Mouse (Mus musculus) sigmoid colon, adult 10 weeks (tissue): ENCODE measurements around the gene Man1c1. TPM values are rescaled to one million over a fixed set of nuclear protein-coding genes. Genes with fewer than 3 reads are reported as not detected.

Experiments
- polyA plus RNA-seq: library from polyadenylated mRNA; stranded (reverse); fragments of 350-450 nt; fragmentation: Illumina TruSeq; extraction: RNeasy Lipid Tissue Mini Kit (QIAGEN cat#74804); gene quantifications from one replicate; pipeline ENCODE4 v1.2.3, GENCODE M21; 2014; ENCODE audit warnings: low read depth, low replicate concordance

Gene Man1c1
- polyA plus RNA-seq, result 1.7 TPM

DNA sequence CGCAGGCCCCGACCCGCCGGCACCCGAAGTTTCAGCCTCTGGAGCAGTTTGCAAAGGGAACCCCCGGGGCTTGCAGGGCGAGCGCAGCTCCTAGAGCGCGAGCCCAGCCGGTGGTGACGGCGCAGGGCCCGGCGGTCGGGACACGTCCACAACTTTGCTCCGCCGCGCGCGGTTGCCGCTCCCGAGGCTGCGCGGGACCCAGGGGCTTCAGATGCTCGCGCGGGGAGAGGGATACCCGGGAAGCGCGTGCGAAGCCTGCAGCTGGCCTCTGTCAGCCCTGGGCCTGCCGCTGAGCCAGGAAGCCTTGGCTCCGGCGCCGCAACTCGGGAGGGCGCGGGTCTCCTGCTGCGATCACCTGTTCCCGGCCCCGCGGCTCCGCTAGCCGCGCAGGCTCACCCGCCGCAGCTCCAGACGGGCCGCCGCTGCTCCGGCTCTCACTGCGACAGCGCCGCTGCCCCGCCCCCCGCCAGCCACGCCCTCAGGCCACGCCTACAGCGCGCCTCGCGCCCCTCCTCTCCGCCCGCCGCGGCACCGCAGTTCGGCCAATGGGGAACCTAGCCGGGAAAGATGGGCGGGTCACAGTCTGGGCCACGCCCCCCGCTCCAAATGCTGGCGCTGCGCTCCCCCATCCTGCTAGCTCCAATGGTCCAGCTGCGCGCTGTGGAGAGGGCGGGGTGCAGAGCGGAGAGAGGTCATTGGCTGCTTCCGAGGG lies at the start of gene Man1c1:
Man1c1 (minus strand) TSS at position 456 of the 712 bp plus-strand sequence.

DNA sequence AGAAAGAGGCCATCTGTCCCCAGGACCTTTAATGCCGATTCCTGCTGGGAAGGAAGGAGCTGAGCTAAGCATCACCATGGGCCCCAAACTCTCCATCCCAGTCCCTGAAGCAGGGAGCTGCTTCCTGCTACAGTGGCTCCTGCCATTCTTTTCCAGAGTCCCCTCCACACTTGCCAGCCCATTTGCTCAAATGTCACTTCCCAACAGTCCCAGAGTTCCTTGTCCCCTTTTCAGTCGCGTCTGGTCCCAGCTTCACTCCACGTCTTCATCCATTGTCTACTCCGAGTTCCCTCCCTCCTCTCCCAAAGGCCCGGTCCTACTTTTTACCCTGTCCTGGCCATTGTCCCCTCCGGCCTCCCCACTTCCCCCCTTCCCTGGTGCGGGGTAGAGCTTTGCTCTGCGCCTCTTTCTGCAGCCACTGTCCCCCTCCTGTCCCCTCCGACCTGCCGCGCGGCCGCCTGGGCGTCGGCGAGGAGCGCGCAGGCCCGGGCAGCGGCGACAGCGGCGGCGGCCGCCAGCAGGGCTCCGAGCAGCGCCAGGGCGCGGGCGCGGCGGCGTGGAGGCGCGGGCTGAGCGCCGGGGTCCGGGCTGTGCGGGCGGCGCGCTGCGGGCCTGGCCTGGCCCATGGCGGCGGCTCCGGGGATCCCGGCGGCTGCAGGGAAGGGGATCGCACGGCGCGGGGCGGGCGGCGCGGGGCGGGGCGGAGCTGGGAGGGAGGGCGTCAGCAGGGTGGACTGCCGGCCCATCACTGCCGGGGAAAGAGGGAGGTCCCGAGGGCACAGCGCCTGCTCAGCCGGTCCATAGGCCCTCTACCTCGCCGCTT lies 152.4 kb downstream of the Man1c1 start, which contains the start of gene Selenon:
Selenon (minus strand) TSS at position 673 of the 823 bp plus-strand sequence.

DNA sequence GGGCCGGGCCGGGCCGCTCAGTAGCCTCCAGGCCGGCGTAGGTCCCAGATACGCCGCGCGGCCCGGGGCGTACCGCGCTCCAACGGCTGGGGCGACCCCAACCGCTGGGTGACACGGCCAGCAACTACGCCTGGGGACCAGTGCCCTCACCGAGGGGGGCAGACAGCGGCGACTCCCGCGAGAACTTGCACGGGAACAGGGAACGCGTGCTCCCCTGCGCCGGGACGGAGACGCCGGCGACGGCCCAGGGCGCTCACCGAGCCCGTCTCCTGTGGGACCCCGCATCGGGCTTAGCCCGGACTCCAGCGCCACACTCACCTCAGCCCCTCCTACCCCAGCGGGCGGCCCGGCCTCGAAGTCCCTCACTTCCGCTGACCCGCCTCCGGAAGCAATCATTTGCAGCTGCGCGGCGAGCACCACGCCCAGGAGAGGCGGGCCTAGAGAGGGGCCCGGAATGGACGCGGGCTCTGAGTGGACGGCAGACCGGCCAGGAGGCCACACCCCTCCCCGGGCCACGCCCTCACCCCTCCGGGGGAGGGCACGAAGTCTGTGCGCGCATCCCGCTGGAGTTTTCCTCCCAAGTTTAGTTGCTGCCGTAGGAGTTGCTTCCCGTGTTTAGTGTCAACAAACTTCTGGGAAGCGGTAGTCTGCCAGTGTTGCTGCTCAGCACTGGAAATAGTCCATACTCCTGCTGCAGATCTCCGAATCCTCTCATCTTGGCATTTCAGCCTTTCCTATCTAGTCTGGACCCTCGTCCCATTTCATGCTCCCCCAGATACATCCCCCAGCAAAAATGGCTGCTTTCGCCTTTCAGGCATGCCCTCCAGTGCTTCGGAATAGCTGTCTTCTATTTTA lies 168.9 kb downstream of the Man1c1 start, which contains the start of gene Mtfr1l:
Mtfr1l (minus strand) TSS at position 456 of the 855 bp plus-strand sequence.

Other genes starting within 250 kb of the Man1c1 start
- gene Stmn1, start 236.0 kb downstream of the Man1c1 start, polyA plus RNA-seq, result 90.8 TPM
- gene Paqr7, start 207.6 kb downstream of the Man1c1 start, polyA plus RNA-seq, result 1.5 TPM
- gene Aunip, start 193.3 kb downstream of the Man1c1 start, polyA plus RNA-seq, result 0.95 TPM
- 29.6 TPM for gene Mtfr1l, start 168.9 kb downstream of the Man1c1 start, polyA plus RNA-seq
- gene Selenon, start 152.1 kb downstream of the Man1c1 start, polyA plus RNA-seq, result 1.2 TPM
- 0.88 TPM for gene Ldlrap1, start 63.7 kb upstream of the Man1c1 start, polyA plus RNA-seq
- gene Maco1, start 149.1 kb upstream of the Man1c1 start, polyA plus RNA-seq, result 51.4 TPM
- not detected for gene Rhd, start 160.2 kb upstream of the Man1c1 start, polyA plus RNA-seq
- gene Tmem50a, start 210.7 kb upstream of the Man1c1 start, polyA plus RNA-seq, result 39.0 TPM
- 1,449 TPM for gene Rsrp1, start 219.3 kb upstream of the Man1c1 start, polyA plus RNA-seq
- gene Syf2, start 226.6 kb upstream of the Man1c1 start, polyA plus RNA-seq, result 60.2 TPM